Mouse (Mus musculus) spleen, adult 2 months (tissue): Measurements from ENCODE around the gene Cdh6. TPM values are rescaled to one million over a fixed set of nuclear protein-coding genes. Genes with fewer than 3 reads are reported as not detected.

Experiments used
- DNase-seq, 2 experiments: peaks; one replicate each; pipeline versions ENCODE4 v3.0.0 to v3.0.0-alpha.2; 2012 to 2021; ENCODE audit warnings: low spot score in 2 of 2, low read depth in 1 of 2
- H3K27ac ChIP-seq: fragments of 200-500 bp; 2 replicates; pipeline ENCODE4 v1.5.1; 2012; ENCODE audit warnings: low read length, inconsistent platforms; ENCODE audit not compliant: insufficient read depth
- H3K27me3 ChIP-seq: fragments of 200-500 bp; 2 replicates; pipeline ENCODE4 v1.6.1; 2012; ENCODE audit warnings: mild to moderate bottlenecking, moderate library complexity, low read length, inconsistent platforms; ENCODE audit not compliant: control insufficient read depth, insufficient read depth
- H3K36me3 ChIP-seq: fragments of 200-500 bp; 2 replicates; pipeline ENCODE4 v1.6.1; 2012; ENCODE audit warnings: mild to moderate bottlenecking, low read length, inconsistent platforms; ENCODE audit not compliant: control insufficient read depth, insufficient read depth
- H3K4me1 ChIP-seq: fragments of 200-500 bp; 2 replicates; pipeline ENCODE4 v1.6.1; 2011; ENCODE audit warnings: inconsistent platforms; ENCODE audit not compliant: control insufficient read depth, insufficient read depth, insufficient read length
- H3K4me3 ChIP-seq: fragments of 200-500 bp; 2 replicates; pipeline ENCODE4 v1.5.1; 2011; ENCODE audit warnings: mild to moderate bottlenecking, inconsistent platforms; ENCODE audit not compliant: insufficient read depth, insufficient read length; ENCODE audit errors: extremely low read depth
- CTCF ChIP-seq: fragments of 200-500 bp; IDR thresholded peaks from 2 replicates; pipeline ENCODE4 v1.5.1; 2011; ENCODE audit warnings: mild to moderate bottlenecking, inconsistent platforms; ENCODE audit not compliant: insufficient read depth, insufficient read length, insufficient replicate concordance; ENCODE audit errors: extremely low read depth
- POLR2A ChIP-seq: fragments of 200-500 bp; IDR thresholded peaks from 2 replicates; pipeline ENCODE4 v1.6.1; 2011; ENCODE audit warnings: low read depth, low read length, inconsistent platforms
- WGBS: fragments of 180-500 bp; shearing (Covaris S2); methylation state at CpG from one replicate; pipeline ENCODE4 v1.1.7; 2018; 5-methylcytosine and 5-hydroxymethylcytosine counted together
- polyA plus RNA-seq: library from polyadenylated mRNA; depleted of rRNA; stranded (reverse); fragments of >200 nt; gene quantifications from 2 replicates; pipeline ENCODE4 v1.2.3, GENCODE M21; 2012

Cdh6 gene
- polyA plus RNA-seq, 1 experiment = 0.08 TPM

GRCm38 (mm10) chr15:13210186-13210585, 36.7 kb upstream of the Cdh6 start:
- DNase-seq = no peak
- H3K27me3 ChIP-seq = no peaks in the 10 kb centered on the region
- WGBS = 86% methylated on average over 6 of the region's 6 CpGs
- no peaks in the 10 kb centered on the region for H3K36me3 ChIP-seq
- no peak overlapping the region for H3K4me3 ChIP-seq
- no peak overlapping the region for H3K27ac ChIP-seq
- H3K4me1 ChIP-seq = no peaks in the 10 kb centered on the region
- TF ChIP-seq CTCF (no peak), POLR2A (no peak)

GRCm38 (mm10) chr15:13208716-13209115, 35.2 kb upstream of the Cdh6 start:
- H3K4me1 ChIP-seq = no peaks in the 10 kb centered on the region
- 84% methylated on average over 7 of the region's 7 CpGs for WGBS
- DNase-seq = no peak
- H3K27me3 ChIP-seq = no peaks in the 10 kb centered on the region
- no peak for TF ChIP-seq CTCF
- TF ChIP-seq POLR2A = no peak
- H3K27ac ChIP-seq = no peak overlapping the region
- no peaks in the 10 kb centered on the region for H3K36me3 ChIP-seq
- no peak overlapping the region for H3K4me3 ChIP-seq

GRCm38 (mm10) chr15:13196237-13196636, 22.8 kb upstream of the Cdh6 start:
- H3K27me3 ChIP-seq = no peaks in the 10 kb centered on the region
- no peak for DNase-seq
- TF ChIP-seq CTCF = no peak
- H3K4me1 ChIP-seq = no peaks in the 10 kb centered on the region
- H3K36me3 ChIP-seq = no peaks in the 10 kb centered on the region
- H3K27ac ChIP-seq = no peak overlapping the region
- 72% methylated on average over 1 of the region's 1 CpGs for WGBS
- no peak overlapping the region for H3K4me3 ChIP-seq

GRCm38 (mm10) chr15:13194048-13194447, 20.6 kb upstream of the Cdh6 start:
- no peak for TF ChIP-seq POLR2A
- H3K27me3 ChIP-seq = no peaks in the 10 kb centered on the region
- no peak overlapping the region for H3K4me3 ChIP-seq
- no peak overlapping the region for H3K27ac ChIP-seq
- no peak for DNase-seq
- H3K36me3 ChIP-seq = no peaks in the 10 kb centered on the region
- H3K4me1 ChIP-seq = no peaks in the 10 kb centered on the region

- Histone ChIP-seq H3K4me1 (no peaks in the 10 kb centered on the region), H3K27me3 (no peaks in the 10 kb centered on the region), H3K36me3 (no peaks in the 10 kb centered on the region), H3K27ac (no peak overlapping the region), H3K4me3 (no peak overlapping the region)
- no peak for DNase-seq
- WGBS = 86% methylated on average over 11 of the region's 11 CpGs
- TF ChIP-seq POLR2A (no peak), CTCF (no peak)
Observed at GRCm38 (mm10) chr15:13193076-13193475, 19.6 kb upstream of the Cdh6 start.

GRCm38 (mm10) chr15:13183661-13184060, 10.2 kb upstream of the Cdh6 start:
- H3K36me3 ChIP-seq = no peaks in the 10 kb centered on the region
- TF ChIP-seq CTCF = no peak
- TF ChIP-seq POLR2A = no peak
- no peak overlapping the region for H3K4me3 ChIP-seq
- WGBS = 88% methylated on average over 5 of the region's 5 CpGs
- no peak overlapping the region for H3K27ac ChIP-seq
- no peaks in the 10 kb centered on the region for H3K27me3 ChIP-seq
- H3K4me1 ChIP-seq = no peaks in the 10 kb centered on the region
- no peak for DNase-seq

- H3K27me3 ChIP-seq = no peaks in the 10 kb centered on the region
- H3K27ac ChIP-seq = no peak overlapping the region
- no peaks in the 10 kb centered on the region for H3K36me3 ChIP-seq
- no peak overlapping the region for H3K4me3 ChIP-seq
- TF ChIP-seq CTCF (no peak), POLR2A (no peak)
- 90% methylated on average over 8 of the region's 8 CpGs for WGBS
- no peaks in the 10 kb centered on the region for H3K4me1 ChIP-seq
- DNase-seq = no peak
Observed at GRCm38 (mm10) chr15:13181430-13181829, 8.0 kb upstream of the Cdh6 start.
